Mouse (Mus musculus) C2C12 (cell line): ENCODE measurements around the gene Dbf4. TPM values are rescaled to one million over a fixed set of nuclear protein-coding genes. Genes with fewer than 3 reads are reported as not detected.
A peak's percentile ranks its signal among the peaks of the same experiment; 100 is the strongest.

Experiments used
- H3K27me3 ChIP-seq: one replicate; pipeline ENCODE4 v1.6.1; 2011; ENCODE audit not compliant: control insufficient read depth, insufficient read depth, insufficient read length
- H3K36me3 ChIP-seq: one replicate; pipeline ENCODE4 v1.6.1; 2011; ENCODE audit not compliant: control insufficient read depth, insufficient read depth
- H3K4me3 ChIP-seq: one replicate; pipeline ENCODE4 v1.5.1; 2011; ENCODE audit warnings: mild to moderate bottlenecking, control low read depth; ENCODE audit not compliant: poor library complexity, insufficient read depth, severe bottlenecking
- H3K79me2 ChIP-seq: one replicate; pipeline ENCODE4 v1.6.1; 2011; ENCODE audit not compliant: control insufficient read depth, insufficient read depth
- H3K79me3 ChIP-seq: one replicate; pipeline ENCODE4 v1.6.1; 2011; ENCODE audit warnings: low read depth, control low read depth
- H3ac ChIP-seq: one replicate; pipeline ENCODE3; 2011; ENCODE audit warnings: low read depth; ENCODE audit not compliant: control insufficient read depth, insufficient read length
- CEBPB ChIP-seq: IDR thresholded peaks from one replicate; pipeline ENCODE4 v1.6.1; 2011; ENCODE audit warnings: low read depth, mild to moderate bottlenecking, control low read depth, moderate library complexity
- CTCF ChIP-seq: IDR thresholded peaks from one replicate; pipeline ENCODE4 v1.5.1; 2011; ENCODE audit not compliant: control insufficient read depth, insufficient read depth, insufficient read length
- FOSL1 ChIP-seq: IDR thresholded peaks from one replicate; pipeline ENCODE4 v1.8.0; 2011; ENCODE audit warnings: mild to moderate bottlenecking, low read length; ENCODE audit not compliant: poor library complexity, insufficient read depth, severe bottlenecking
- MAX ChIP-seq: IDR thresholded peaks from one replicate; pipeline ENCODE4 v1.6.1; 2011; ENCODE audit warnings: mild to moderate bottlenecking, control low read depth
- MYOD1 ChIP-seq: IDR thresholded peaks from one replicate; pipeline ENCODE4 v1.6.1; 2011; ENCODE audit warnings: low read depth; ENCODE audit not compliant: control insufficient read depth, insufficient read length
- MYOG ChIP-seq: IDR thresholded peaks from one replicate; pipeline ENCODE4 v1.6.1; 2011; ENCODE audit not compliant: control insufficient read depth, insufficient read length; ENCODE audit errors: extremely low read depth
- USF1 ChIP-seq: IDR thresholded peaks from one replicate; pipeline ENCODE4 v1.6.1; 2011; ENCODE audit warnings: low read depth, mild to moderate bottlenecking, control low read depth, moderate library complexity
- polyA plus RNA-seq: library from polyadenylated mRNA; unstranded; fragments of >200 nt; fragmentation: generic; extraction: Trizol; gene quantifications from one replicate; pipeline ENCODE4 v1.2.1, GENCODE M21; 2012; ENCODE audit warnings: missing spikeins

Gene Dbf4
- polyA plus RNA-seq, 1 experiment, result 23.4 TPM

DNA sequence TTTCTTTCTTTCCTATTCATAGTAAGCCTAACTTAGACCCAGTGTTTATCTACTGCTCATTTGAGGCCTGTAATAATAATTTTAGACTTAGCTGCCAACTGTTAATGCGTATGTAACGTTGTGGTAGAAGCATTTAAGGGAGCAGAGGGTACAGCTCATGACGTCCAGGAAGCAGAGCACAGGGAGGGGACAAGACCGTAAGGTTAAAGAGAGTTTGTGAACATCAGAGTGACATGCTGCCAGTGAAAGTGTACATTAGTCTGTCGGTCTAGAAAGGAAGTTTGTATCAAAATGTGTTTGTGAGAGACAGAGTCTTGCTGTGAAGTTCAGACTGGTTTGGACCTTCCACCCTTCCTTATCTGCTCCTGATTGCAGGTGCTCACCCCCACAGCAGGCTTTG lies 3.4 kb upstream of the Dbf4 start:
- TF ChIP-seq FOSL1, result no peak
- no peak for TF ChIP-seq USF1
- TF ChIP-seq MYOG, result no peak
- TF ChIP-seq CEBPB, result no peak
- Histone ChIP-seq H3ac (no peak overlapping the region), H3K27me3 (no peaks in the 10 kb centered on the region)

DNA sequence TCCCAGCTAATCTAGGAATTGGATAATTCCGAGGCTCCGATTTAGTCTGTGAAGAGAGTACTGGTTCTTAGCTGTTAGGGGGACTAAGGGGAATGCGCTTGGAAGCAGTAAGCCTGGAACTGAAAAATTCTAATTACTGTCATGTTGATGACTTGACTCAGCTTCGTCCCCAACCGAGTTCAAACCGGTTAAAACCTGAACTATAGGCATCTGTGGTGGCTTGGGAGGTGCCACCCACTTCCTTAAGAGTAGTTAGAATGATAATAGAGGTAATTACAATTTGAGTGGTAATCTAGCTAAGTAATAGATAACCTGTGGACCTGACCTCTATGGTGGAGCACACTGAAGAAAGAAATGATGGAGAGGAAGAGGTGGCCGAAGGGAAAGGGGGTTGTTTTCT lies 1.6 kb upstream of the Dbf4 start:
- Histone ChIP-seq H3K36me3 (peaks cover 23% of the 10 kb centered on the region), H3K79me3 (peaks cover 34% of the 10 kb centered on the region), H3ac (no peak overlapping the region), H3K4me3 (no peak overlapping the region), H3K27me3 (no peaks in the 10 kb centered on the region), H3K79me2 (peaks cover 65% of the 10 kb centered on the region)
- TF ChIP-seq USF1 (no peak), CTCF (no peak), MYOG (no peak), CEBPB (no peak), MAX (no peak), MYOD1 (no peak), FOSL1 (no peak)

More for the DNA sequence above, 3.4 kb upstream of the Dbf4 start:
- peaks cover 6% of the 10 kb centered on the region for H3K36me3 ChIP-seq
- peaks cover 18% of the 10 kb centered on the region for H3K79me3 ChIP-seq
- peaks cover 47% of the 10 kb centered on the region for H3K79me2 ChIP-seq
- H3K4me3 ChIP-seq, result no peak overlapping the region

DNA sequence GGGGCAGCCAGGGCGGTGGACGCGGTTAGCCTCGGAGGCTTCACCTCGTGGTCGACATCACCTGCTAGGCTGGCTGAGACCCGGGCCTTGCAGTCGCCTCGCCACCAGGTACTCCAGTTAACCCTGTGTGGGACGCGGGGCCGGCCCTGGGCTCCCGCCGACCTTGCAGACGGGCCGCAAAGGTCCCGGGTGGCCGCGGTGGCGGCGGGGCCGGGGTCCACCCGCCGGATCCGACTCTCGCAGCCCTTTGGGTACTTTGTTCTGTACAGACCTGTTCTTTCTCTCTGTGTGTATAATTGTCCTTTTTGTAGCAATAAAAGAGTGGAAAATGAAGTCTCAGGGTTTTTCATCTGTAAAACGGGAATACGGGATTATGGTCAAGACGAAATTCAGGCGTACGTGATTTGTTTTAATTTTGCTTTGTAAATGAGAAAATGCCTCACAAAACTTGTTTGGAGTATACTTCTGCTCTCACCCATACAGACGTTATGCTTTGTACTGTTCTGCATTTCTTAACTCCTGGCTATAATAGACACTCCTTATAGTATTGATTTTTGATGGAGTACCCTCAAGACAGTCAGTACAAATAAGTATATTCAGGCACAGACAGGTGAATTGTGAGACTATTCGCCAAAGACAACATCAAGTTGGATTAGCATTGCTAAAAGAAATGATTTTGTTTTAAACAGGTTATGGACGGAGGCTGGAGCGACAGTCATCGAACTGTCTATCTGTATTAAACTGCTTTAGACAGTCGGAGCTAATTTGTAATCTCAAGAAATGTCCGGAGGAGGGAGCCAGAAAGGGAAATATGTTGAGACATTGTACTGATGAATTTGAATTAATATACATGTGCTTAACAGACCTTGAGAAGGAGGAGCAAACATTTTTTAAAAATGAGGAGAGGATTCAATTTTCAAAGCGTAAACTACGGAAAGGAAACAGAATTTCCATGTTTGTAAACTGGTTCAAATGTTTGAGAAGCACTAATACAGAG lies 714 bp upstream of the Dbf4 start:
- peak overlapping the region; percentile 98 for H3ac ChIP-seq
- H3K79me3 ChIP-seq, result peaks cover 42% of the 10 kb centered on the region
- H3K79me2 ChIP-seq, result peaks cover 74% of the 10 kb centered on the region
- TF ChIP-seq FOSL1, result no peak
- no peak for TF ChIP-seq USF1
- TF ChIP-seq MAX, result no peak
- no peak for TF ChIP-seq MYOG
- TF ChIP-seq MYOD1, result no peak
- no peak for TF ChIP-seq CTCF
- TF ChIP-seq CEBPB, result no peak
- peak overlapping the region; percentile 74 for H3K4me3 ChIP-seq
- no peaks in the 10 kb centered on the region for H3K27me3 ChIP-seq
- H3K36me3 ChIP-seq, result peaks cover 31% of the 10 kb centered on the region

DNA sequence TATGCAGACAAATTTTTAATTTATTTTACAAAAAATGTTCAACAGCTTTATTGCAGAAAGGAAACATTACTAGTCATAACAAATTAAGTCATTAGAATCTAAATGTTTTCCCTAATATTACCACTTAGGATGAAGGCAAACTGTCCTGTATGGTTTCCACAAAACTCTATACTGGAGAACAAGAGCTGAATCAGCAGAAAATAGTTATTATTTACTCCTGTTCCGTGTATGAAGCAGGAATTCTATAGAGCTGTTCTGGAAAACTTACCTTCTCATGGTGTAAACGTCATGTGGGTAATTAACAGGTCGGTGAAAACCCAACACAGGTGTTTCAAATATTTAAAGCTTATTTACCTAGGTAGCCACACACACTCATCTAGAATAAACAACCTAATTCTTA lies 1.1 kb downstream of the Dbf4 start:
- no peak for TF ChIP-seq MYOD1
- H3K79me3 ChIP-seq, result peaks cover 59% of the 10 kb centered on the region
- H3K4me3 ChIP-seq, result peak overlapping the region; percentile 74
- H3K79me2 ChIP-seq, result peaks cover 92% of the 10 kb centered on the region
- H3K36me3 ChIP-seq, result peaks cover 49% of the 10 kb centered on the region
- H3ac ChIP-seq, result no peak overlapping the region
- no peaks in the 10 kb centered on the region for H3K27me3 ChIP-seq

DNA sequence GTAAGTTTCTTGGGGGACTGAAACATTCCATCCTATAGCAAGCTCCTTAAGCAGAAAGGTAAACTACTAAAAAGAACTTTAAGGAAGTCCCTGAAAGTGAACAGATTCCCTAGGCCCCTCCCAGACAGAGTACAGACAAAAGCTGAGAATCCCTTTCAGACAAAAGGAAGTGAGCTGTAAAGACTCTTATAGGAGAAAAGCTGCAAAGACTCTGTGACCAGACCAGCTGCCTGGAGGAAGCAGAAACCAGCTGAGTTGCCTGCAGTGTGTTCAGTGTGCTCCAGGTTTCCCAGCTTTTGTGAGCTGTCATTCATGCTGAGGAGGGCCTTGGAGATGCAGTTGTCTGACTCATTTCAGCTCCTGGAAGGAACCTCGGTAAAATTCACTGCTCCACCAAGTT lies 5.1 kb downstream of the Dbf4 start:
- TF ChIP-seq MAX, result no peak
- TF ChIP-seq CEBPB, result no peak
- TF ChIP-seq MYOD1, result no peak
- TF ChIP-seq MYOG, result no peak
- no peak for TF ChIP-seq FOSL1
- TF ChIP-seq CTCF, result no peak
- TF ChIP-seq USF1, result no peak
- H3K36me3 ChIP-seq, result peaks cover 71% of the 10 kb centered on the region
- no peak overlapping the region for H3ac ChIP-seq
- H3K79me2 ChIP-seq, result peaks cover 99% of the 10 kb centered on the region
- H3K27me3 ChIP-seq, result no peaks in the 10 kb centered on the region
- H3K4me3 ChIP-seq, result no peak overlapping the region
- peaks cover 91% of the 10 kb centered on the region for H3K79me3 ChIP-seq
